Mouse (Mus musculus) brain, embryonic 14.5 days (tissue): ENCODE data around the gene Acbd6. TPM values are rescaled to one million over a fixed set of nuclear protein-coding genes. Genes with fewer than 3 reads are reported as not detected.

Experiments used
- DNase-seq: peaks from one replicate; pipeline ENCODE4 v3.0.0-alpha.2; 2011; ENCODE audit warnings: low read depth
- CTCF ChIP-seq: fragments of 200-500 bp; IDR thresholded peaks from 2 replicates; pipeline ENCODE4 v1.5.1; 2012; ENCODE audit warnings: inconsistent platforms, mild to moderate bottlenecking, moderate library complexity, borderline replicate concordance; ENCODE audit not compliant: insufficient read depth, insufficient read length; ENCODE audit errors: extremely low read depth
- POLR2A ChIP-seq: fragments of 200-500 bp; IDR thresholded peaks from 2 replicates; pipeline ENCODE4 v1.6.1; 2012; ENCODE audit warnings: mild to moderate bottlenecking, inconsistent platforms, borderline replicate concordance; ENCODE audit not compliant: poor library complexity, insufficient read depth, insufficient read length, severe bottlenecking; ENCODE audit errors: extremely low read depth
- polyA plus RNA-seq: library from polyadenylated mRNA; depleted of rRNA; stranded (reverse); fragments of >200 nt; gene quantifications from 2 replicates; pipeline ENCODE4 v1.2.3, GENCODE M21; 2012; rRNA removed

Acbd6 gene
- polyA plus RNA-seq, 1 experiment, result 98.6 TPM

DNA sequence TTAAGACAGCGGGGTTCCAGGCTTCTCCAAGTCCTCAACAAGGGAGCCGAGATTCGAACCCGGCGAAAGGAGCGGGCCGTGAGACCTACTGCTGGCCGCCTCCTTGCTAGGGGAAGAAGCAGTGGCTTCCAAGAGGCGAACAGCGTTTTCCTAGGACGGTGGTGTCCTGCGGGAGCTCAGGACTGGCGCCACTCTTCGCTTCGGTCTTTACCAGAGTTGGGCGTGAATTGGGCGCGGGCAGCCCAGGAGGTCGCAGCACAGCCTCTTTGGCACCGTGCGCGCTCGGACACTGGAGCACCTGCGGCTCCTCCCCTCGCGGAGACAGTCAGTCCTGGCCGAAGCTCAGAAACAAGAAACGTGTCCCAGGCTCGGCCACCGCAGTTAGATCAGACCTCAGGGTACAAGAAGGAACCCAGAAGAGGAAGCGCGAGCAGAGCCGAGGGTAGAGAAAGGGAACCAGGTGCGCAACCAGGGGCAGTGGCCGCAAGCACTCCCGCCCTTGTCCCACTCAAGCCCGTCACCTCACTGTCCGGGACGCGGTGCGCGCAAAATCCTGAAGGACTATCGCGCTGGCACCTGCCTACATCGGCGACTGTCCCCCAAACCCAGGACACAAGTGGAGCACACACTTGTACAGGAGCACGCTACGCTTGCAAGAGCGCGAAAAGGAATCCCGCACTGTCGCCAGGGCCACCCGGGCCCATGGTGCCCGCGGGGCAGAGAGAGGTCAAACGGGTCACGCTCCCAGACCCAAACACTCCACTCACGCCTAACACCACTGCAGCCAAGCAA, 179.3 kb downstream of the Acbd6 start:
- no peak for TF ChIP-seq POLR2A
- TF ChIP-seq CTCF, result no peak

GRCm38 (mm10) chr1:155737809-155738383, 180.0 kb downstream of the Acbd6 start:
- TF ChIP-seq CTCF (no peak), POLR2A (no peak)
- DNase-seq, result peak; percentile 17

More for the DNA sequence above, 179.3 kb downstream of the Acbd6 start:
- peak; percentile 24 for DNase-seq

Other genes starting within 250 kb of the Acbd6 start
- gene Xpr1, start 140.7 kb upstream of the Acbd6 start, polyA plus RNA-seq, result 88.8 and 125 TPM in 2 replicates
- gene Lhx4, start 193.6 kb downstream of the Acbd6 start, polyA plus RNA-seq, result 0.97 and 2.7 TPM in 2 replicates